Mouse (Mus musculus) lung, embryonic 14.5 days (tissue): Measurements from ENCODE around the gene Pou4f2. TPM values are rescaled to one million over a fixed set of nuclear protein-coding genes. Genes with fewer than 3 reads are reported as not detected.

Experiments
- ATAC-seq: fragments of 200-750 bp; cut with Nextera tagmentation; 2 replicates; pipeline ENCODE4 v1.8.0; 2017; ENCODE audit warnings: mild to moderate bottlenecking, moderate TSS enrichment, moderate library complexity; ENCODE audit not compliant: insufficient read depth
- DNase-seq: peaks from one replicate; pipeline ENCODE4 v3.0.0-alpha.2; 2015
- H3K27ac ChIP-seq: fragments of 300-500 bp; sonication (generic); 2 replicates; pipeline ENCODE4 v1.5.1; 2014; ENCODE audit warnings: low read depth, mild to moderate bottlenecking, moderate library complexity
- H3K27me3 ChIP-seq: fragments of 300-500 bp; sonication (generic); 2 replicates; pipeline ENCODE4 v1.6.1; 2014; ENCODE audit warnings: low read length, control low read depth; ENCODE audit not compliant: insufficient read depth
- H3K36me3 ChIP-seq: fragments of 300-500 bp; sonication (generic); 2 replicates; pipeline ENCODE4 v1.6.1; 2014; ENCODE audit warnings: control low read depth; ENCODE audit not compliant: insufficient read depth
- H3K4me1 ChIP-seq: fragments of 300-500 bp; sonication (generic); 2 replicates; pipeline ENCODE4 v1.6.1; 2014; ENCODE audit warnings: antibody characterized with exemption, control low read depth; ENCODE audit not compliant: insufficient read depth
- H3K4me2 ChIP-seq: fragments of 300-500 bp; sonication (generic); 2 replicates; pipeline ENCODE4 v1.6.1; 2014; ENCODE audit warnings: mild to moderate bottlenecking
- H3K4me3 ChIP-seq: fragments of 300-500 bp; sonication (generic); 2 replicates; pipeline ENCODE4 v1.5.1; 2014; ENCODE audit warnings: low read depth, low read length
- H3K9ac ChIP-seq: fragments of 300-500 bp; sonication (generic); 2 replicates; pipeline ENCODE4 v1.6.1; 2014
- H3K9me3 ChIP-seq: fragments of 300-500 bp; sonication (generic); 2 replicates; pipeline ENCODE4 v1.6.1; 2016; ENCODE audit warnings: low read depth, low read length, control low read depth
- CTCF ChIP-seq: IDR thresholded peaks from 2 replicates; pipeline ENCODE4 v1.5.1; 2016; ENCODE audit warnings: antibody characterized with exemption, low read depth
- WGBS: fragments of 180-500 bp; shearing (Covaris S2); extraction: QIAGEN DNeasy Blood & Tissue Kit; methylation state at CpG from one replicate; pipeline ENCODE4 v1.1.7; 2014; 5-methylcytosine and 5-hydroxymethylcytosine counted together
- polyA plus RNA-seq: library from polyadenylated mRNA; unstranded; fragments of >200 nt; fragmentation: Nextera tagmentation; extraction: Ambion mirVana; gene quantifications from 2 replicates; pipeline ENCODE4 v1.2.1, GENCODE M21; 2014

Gene Pou4f2
- polyA plus RNA-seq = not detected in 2 replicates

- no peak for TF ChIP-seq CTCF
Measured at GRCm38 (mm10) chr8:78436071-78436651, at the start of gene Pou4f2. Gene Pou4f2 (minus strand): TSS chr8:78436645.

GRCm38 (mm10) chr8:78477051-78477829 is 40.8 kb upstream of the Pou4f2 start:
- ATAC-seq (no peak), DNase-seq (peak; percentile 65)
- WGBS = 40% methylated on average over 6 of the region's 6 CpGs
- Histone ChIP-seq H3K4me2 (no peak overlapping the region), H3K27ac (no peak overlapping the region), H3K9ac (no peak overlapping the region), H3K27me3 (no peaks in the 10 kb centered on the region), H3K36me3 (no peaks in the 10 kb centered on the region), H3K4me1 (no peaks in the 10 kb centered on the region), H3K4me3 (no peak overlapping the region), H3K9me3 (no peaks in the 10 kb centered on the region)
- TF ChIP-seq CTCF = peak; percentile 61

More at GRCm38 (mm10) chr8:78436071-78436651, at the start of gene Pou4f2:
- H3K36me3 ChIP-seq = no peaks in the 10 kb centered on the region
- H3K9ac ChIP-seq = no peak within 1 kb of the TSS
- DNase-seq (peak; percentile 63), ATAC-seq (peak; percentile 58; the same call in 1 of the 2 replicates)
- H3K27ac ChIP-seq = no peak within 1 kb of the TSS
- no peaks in the 10 kb centered on the region for H3K9me3 ChIP-seq
- H3K4me3 ChIP-seq = peak within 1 kb of the TSS; percentile 36
- H3K4me1 ChIP-seq = no peaks in the 10 kb centered on the region
- peak within 1 kb of the TSS; percentile 69 for H3K4me2 ChIP-seq
- H3K27me3 ChIP-seq = peaks cover 84% of the 10 kb centered on the region
- under 1% methylated on average over 54 of the region's 54 CpGs for WGBS

- ATAC-seq (no peak), DNase-seq (peak; percentile 57)
- Histone ChIP-seq H3K9me3 (no peaks in the 10 kb centered on the region), H3K4me2 (no peak overlapping the region), H3K4me1 (no peaks in the 10 kb centered on the region), H3K27ac (no peak overlapping the region), H3K4me3 (no peak overlapping the region), H3K27me3 (no peaks in the 10 kb centered on the region), H3K36me3 (no peaks in the 10 kb centered on the region), H3K9ac (no peak overlapping the region)
- no peak for TF ChIP-seq CTCF
- 87% methylated on average over 2 of the region's 2 CpGs for WGBS
Measured at GRCm38 (mm10) chr8:78467889-78468288, 31.4 kb upstream of the Pou4f2 start.

GRCm38 (mm10) chr8:78463941-78464340 is 27.5 kb upstream of the Pou4f2 start:
- H3K4me3 ChIP-seq = no peak overlapping the region
- no peaks in the 10 kb centered on the region for H3K27me3 ChIP-seq
- WGBS = 48% methylated on average over 2 of the region's 2 CpGs
- H3K4me2 ChIP-seq = no peak overlapping the region
- no peaks in the 10 kb centered on the region for H3K9me3 ChIP-seq
- no peaks in the 10 kb centered on the region for H3K4me1 ChIP-seq
- DNase-seq (no peak), ATAC-seq (no peak)
- H3K36me3 ChIP-seq = no peaks in the 10 kb centered on the region
- no peak overlapping the region for H3K9ac ChIP-seq
- no peak overlapping the region for H3K27ac ChIP-seq
- no peak for TF ChIP-seq CTCF

- DNase-seq (no peak), ATAC-seq (no peak)
- Histone ChIP-seq H3K4me3 (no peak overlapping the region), H3K36me3 (no peaks in the 10 kb centered on the region), H3K9me3 (no peaks in the 10 kb centered on the region), H3K4me2 (no peak overlapping the region), H3K4me1 (no peaks in the 10 kb centered on the region), H3K27me3 (no peaks in the 10 kb centered on the region), H3K9ac (no peak overlapping the region), H3K27ac (no peak overlapping the region)
- WGBS = 71% methylated on average over 3 of the region's 3 CpGs
- no peak for TF ChIP-seq CTCF
Measured at GRCm38 (mm10) chr8:78456441-78456840, 20.0 kb upstream of the Pou4f2 start.

- H3K9me3 ChIP-seq = no peaks in the 10 kb centered on the region
- H3K4me3 ChIP-seq = no peak overlapping the region
- H3K36me3 ChIP-seq = no peaks in the 10 kb centered on the region
- H3K4me1 ChIP-seq = no peaks in the 10 kb centered on the region
- 76% methylated on average over 1 of the region's 1 CpGs for WGBS
- TF ChIP-seq CTCF = no peak
- ATAC-seq (no peak), DNase-seq (no peak)
- H3K27ac ChIP-seq = no peak overlapping the region
- H3K4me2 ChIP-seq = no peak overlapping the region
- H3K9ac ChIP-seq = no peak overlapping the region
- H3K27me3 ChIP-seq = peaks cover 30% of the 10 kb centered on the region
Measured at GRCm38 (mm10) chr8:78442781-78443180, 6.3 kb upstream of the Pou4f2 start.

GRCm38 (mm10) chr8:78438121-78438520 is 1.7 kb upstream of the Pou4f2 start:
- WGBS = 2% methylated on average over 18 of the region's 18 CpGs
- Histone ChIP-seq H3K27ac (no peak overlapping the region), H3K9me3 (no peaks in the 10 kb centered on the region), H3K4me1 (no peaks in the 10 kb centered on the region), H3K27me3 (peaks cover 76% of the 10 kb centered on the region), H3K4me2 (peak overlapping the region; percentile 19; the same call in 1 of the 2 replicates), H3K36me3 (no peaks in the 10 kb centered on the region), H3K4me3 (no peak overlapping the region), H3K9ac (no peak overlapping the region)
- no peak for TF ChIP-seq CTCF
- ATAC-seq = no peak
- DNase-seq = peak; percentile 92
